Mouse (Mus musculus): Measurements from ENCODE around the gene Sh3gl2.

The Sh3gl2 gene

GRCm38 (mm10) chr4:85613331-85613730 is 408.4 kb downstream of the Sh3gl2 start:
- no peak for DNase-seq (ENCODE audit: low spot score in 2 of 2)

GRCm38 (mm10) chr4:85618746-85619145 is 413.8 kb downstream of the Sh3gl2 start:
- no peak for DNase-seq (ENCODE audit: low spot score in 2 of 2)

- no peak for DNase-seq (ENCODE audit: low spot score in 2 of 2)
Observed at GRCm38 (mm10) chr4:85619261-85619660, 414.3 kb downstream of the Sh3gl2 start.

GRCm38 (mm10) chr4:85629381-85629780 is 424.5 kb downstream of the Sh3gl2 start:
- DNase-seq (ENCODE audit: low spot score in 2 of 2): no peak

GRCm38 (mm10) chr4:85669271-85669670 is 464.3 kb downstream of the Sh3gl2 start:
- DNase-seq (ENCODE audit: low spot score in 2 of 2): no peak

- no peak for DNase-seq (ENCODE audit: low spot score in 2 of 2)
Observed at GRCm38 (mm10) chr4:85669735-85670134, 464.8 kb downstream of the Sh3gl2 start.

- no peak for DNase-seq (ENCODE audit: low spot score in 2 of 2)
Observed at GRCm38 (mm10) chr4:85672290-85672689, 467.4 kb downstream of the Sh3gl2 start.

- no peak for DNase-seq (ENCODE audit: low spot score in 2 of 2)
Observed at GRCm38 (mm10) chr4:85677621-85678020, 472.7 kb downstream of the Sh3gl2 start.

GRCm38 (mm10) chr4:85686160-85686559 is 481.2 kb downstream of the Sh3gl2 start:
- no peak for DNase-seq (ENCODE audit: low spot score in 2 of 2)

All from frontal cortex, postnatal 14 days (tissue).